Mouse (Mus musculus) heart, adult 2 months (tissue): ENCODE measurements around the gene Arhgef10l. TPM values are rescaled to one million over a fixed set of nuclear protein-coding genes. Genes with fewer than 3 reads are reported as not detected.

Source experiments
- DNase-seq, 2 experiments: peaks; one replicate each; pipeline ENCODE4 v3.0.0; 2021
- H3K27ac ChIP-seq: fragments of 200-600 bp; 2 replicates; pipeline ENCODE4 v1.8.1; 2022
- H3K27me3 ChIP-seq: fragments of 200-500 bp; 2 replicates; pipeline ENCODE4 v1.6.1; 2012; ENCODE audit warnings: mild to moderate bottlenecking, low read length, inconsistent platforms, mixed read lengths; ENCODE audit not compliant: control insufficient read depth, insufficient read depth
- H3K36me3 ChIP-seq: fragments of 200-500 bp; 2 replicates; pipeline ENCODE4 v1.6.1; 2012; ENCODE audit warnings: low read length, inconsistent platforms; ENCODE audit not compliant: control insufficient read depth, insufficient read depth
- H3K4me1 ChIP-seq: fragments of 200-500 bp; 2 replicates; pipeline ENCODE4 v1.6.1; 2011; ENCODE audit warnings: low read length; ENCODE audit not compliant: control insufficient read depth, insufficient read depth
- H3K4me3 ChIP-seq: fragments of 200-600 bp; 2 replicates; pipeline ENCODE4 v1.8.1; 2022
- H3K79me2 ChIP-seq: fragments of 200-500 bp; replicated peaks from 2 replicates; pipeline ENCODE4 v1.6.1; 2012; ENCODE audit warnings: mild to moderate bottlenecking, inconsistent platforms, low read length, moderate library complexity, mixed read lengths; ENCODE audit not compliant: control insufficient read depth, insufficient read depth
- H3K9ac ChIP-seq: fragments of 200-500 bp; 2 replicates; pipeline ENCODE4 v1.6.1; 2012; ENCODE audit warnings: low read depth, mild to moderate bottlenecking, control low read depth, inconsistent platforms, low read length, mixed read lengths
- CTCF ChIP-seq: fragments of 200-600 bp; IDR thresholded peaks from 2 replicates; pipeline ENCODE4 v1.8.1; 2022; ENCODE audit warnings: antibody characterized with exemption, mild to moderate bottlenecking, moderate library complexity
- EP300 ChIP-seq: fragments of 200-500 bp; IDR thresholded peaks from 2 replicates; pipeline ENCODE4 v1.6.1; 2011; ENCODE audit warnings: low read depth, low read length, control low read depth; ENCODE audit not compliant: insufficient read depth
- POLR2A ChIP-seq: fragments of 200-500 bp; IDR thresholded peaks from 2 replicates; pipeline ENCODE4 v1.6.1; 2011; ENCODE audit warnings: mild to moderate bottlenecking, low read depth, low read length, control low read depth; ENCODE audit not compliant: insufficient read depth
- WGBS: fragments of 180-500 bp; shearing (Covaris S2); methylation state at CpG from one replicate; pipeline ENCODE4 v1.1.7; 2018; 5-methylcytosine and 5-hydroxymethylcytosine counted together
- intact Hi-C: fragments of 180-260 bp; cut with DNase I; formaldehyde crosslinking; loops from one replicate; pipeline ENCODE4 v1.15.1; 2025
- polyA plus RNA-seq: library from polyadenylated mRNA; depleted of rRNA; stranded (reverse); fragments of >200 nt; gene quantifications from 2 replicates; pipeline ENCODE4 v1.2.3, GENCODE M21; 2012
- total RNA-seq, 2 experiments: library from RNA; stranded (reverse); gene quantifications; 2 replicates each; pipeline ENCODE4 v1.2.3; 2021

Gene Arhgef10l
- total and polyA plus RNA-seq, 3 experiments: 54.7 to 74.4 (median 61.0) TPM

DNA sequence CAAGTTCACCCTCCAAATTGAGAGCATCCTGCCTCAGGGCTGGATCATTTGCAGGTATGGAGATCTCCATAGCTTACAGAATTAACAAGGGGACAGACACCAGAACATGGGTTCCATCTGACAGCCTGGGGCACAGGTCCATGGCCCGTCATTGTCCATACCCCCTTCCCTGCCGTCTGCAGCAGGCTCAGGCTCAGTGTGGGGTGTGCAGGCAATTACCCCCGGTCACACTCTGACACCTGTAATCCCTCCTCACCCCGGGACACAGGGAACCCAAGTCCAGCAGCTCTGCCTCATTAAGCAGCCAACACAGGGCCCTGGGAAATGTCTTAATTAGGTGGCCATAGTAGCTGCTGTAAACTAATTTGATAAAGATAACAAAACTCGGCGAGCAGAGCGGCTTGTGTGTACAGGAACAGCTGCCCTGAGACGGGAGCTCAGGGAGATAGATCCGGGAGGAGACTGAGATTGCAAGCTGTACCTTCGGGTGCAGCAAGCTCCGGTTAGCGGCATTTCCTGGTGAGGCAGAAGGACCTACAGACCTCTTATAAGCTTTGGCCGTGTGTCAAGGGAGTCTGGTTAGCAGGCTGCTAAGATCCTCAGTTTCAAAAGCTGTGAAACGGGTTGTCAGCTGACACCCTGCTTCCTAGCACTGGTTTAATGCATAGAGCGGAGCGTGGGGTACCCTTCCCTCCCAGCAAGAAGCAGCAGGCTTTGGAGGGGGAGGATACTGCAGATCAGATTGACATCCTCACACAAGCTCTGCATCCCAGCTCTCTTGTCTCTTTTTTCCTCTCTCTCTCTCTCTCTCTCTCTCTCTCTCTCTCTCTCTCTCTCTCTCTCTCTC, 161.5 kb downstream of the Arhgef10l start:
- no peak overlapping the region for H3K9ac ChIP-seq
- no peaks in the 10 kb centered on the region for H3K4me1 ChIP-seq
- H3K36me3 ChIP-seq: no peaks in the 10 kb centered on the region
- no peaks in the 10 kb centered on the region for H3K79me2 ChIP-seq
- 25% methylated on average over 16 of the region's 16 CpGs for WGBS
- TF ChIP-seq CTCF (no peak), EP300 (no peak), POLR2A (no peak)
- no peak overlapping the region for H3K4me3 ChIP-seq
- no peaks in the 10 kb centered on the region; the same call in 1 of the 2 replicates for H3K27me3 ChIP-seq
- intact Hi-C loops: no loop called here
- no peak overlapping the region for H3K27ac ChIP-seq
- DNase-seq: no peak

DNA sequence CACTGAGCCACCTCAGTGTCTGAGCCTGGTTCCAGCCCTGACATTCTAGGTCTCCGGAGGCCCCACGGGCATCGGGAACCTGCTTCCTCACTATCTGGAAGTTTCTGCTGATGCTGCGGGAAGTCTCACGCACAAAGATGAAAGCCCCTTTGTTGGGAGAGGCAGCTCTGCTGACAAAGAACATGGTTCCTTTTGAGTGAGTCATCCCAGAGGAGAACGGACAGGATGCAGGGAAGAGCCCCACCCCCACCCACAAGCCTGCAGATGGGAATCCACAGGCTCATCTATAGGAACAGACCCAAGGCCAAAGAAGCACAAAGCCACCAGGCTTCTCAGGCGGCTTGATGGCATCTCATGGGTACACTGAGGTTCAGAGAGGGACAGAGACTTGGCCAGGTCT, 165.0 kb downstream of the Arhgef10l start:
- Histone ChIP-seq H3K36me3 (no peaks in the 10 kb centered on the region), H3K9ac (no peak overlapping the region), H3K4me3 (no peak overlapping the region), H3K4me1 (no peaks in the 10 kb centered on the region), H3K79me2 (no peaks in the 10 kb centered on the region), H3K27ac (no peak overlapping the region), H3K27me3 (no peaks in the 10 kb centered on the region; the same call in none of the 2 replicates)
- TF ChIP-seq POLR2A: no peak
- no peak for TF ChIP-seq EP300
- TF ChIP-seq CTCF: no peak
- 21% methylated on average over 7 of the region's 7 CpGs for WGBS
- DNase-seq: no peak
- intact Hi-C loops: no loop called here

DNA sequence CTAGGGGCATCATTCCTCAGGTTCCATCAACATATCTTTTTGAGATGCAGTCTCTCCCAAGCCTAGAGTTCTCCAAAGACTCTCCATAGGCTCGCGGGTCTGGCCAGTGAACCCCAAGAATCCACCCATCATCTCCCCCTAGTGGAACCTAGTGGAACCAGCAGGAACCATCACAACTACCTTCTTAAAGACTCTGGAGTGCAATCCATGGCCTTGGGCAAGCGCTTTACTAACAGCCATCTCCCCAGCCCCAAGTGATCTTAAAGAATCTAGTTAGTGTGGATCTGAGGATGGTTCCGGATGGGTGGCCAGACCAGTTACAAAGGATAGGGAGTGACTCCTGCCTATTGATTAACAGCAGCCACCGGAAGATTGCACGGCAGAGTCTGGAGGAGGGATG, 166.2 kb downstream of the Arhgef10l start:
- 84% methylated on average over 6 of the region's 6 CpGs for WGBS
- Histone ChIP-seq H3K4me1 (no peaks in the 10 kb centered on the region), H3K79me2 (no peaks in the 10 kb centered on the region), H3K4me3 (no peak overlapping the region), H3K27ac (no peak overlapping the region), H3K9ac (no peak overlapping the region), H3K27me3 (no peaks in the 10 kb centered on the region; the same call in none of the 2 replicates), H3K36me3 (no peaks in the 10 kb centered on the region)
- TF ChIP-seq POLR2A (no peak), EP300 (no peak), CTCF (no peak)
- no peak for DNase-seq
- intact Hi-C loops: no loop called here

DNA sequence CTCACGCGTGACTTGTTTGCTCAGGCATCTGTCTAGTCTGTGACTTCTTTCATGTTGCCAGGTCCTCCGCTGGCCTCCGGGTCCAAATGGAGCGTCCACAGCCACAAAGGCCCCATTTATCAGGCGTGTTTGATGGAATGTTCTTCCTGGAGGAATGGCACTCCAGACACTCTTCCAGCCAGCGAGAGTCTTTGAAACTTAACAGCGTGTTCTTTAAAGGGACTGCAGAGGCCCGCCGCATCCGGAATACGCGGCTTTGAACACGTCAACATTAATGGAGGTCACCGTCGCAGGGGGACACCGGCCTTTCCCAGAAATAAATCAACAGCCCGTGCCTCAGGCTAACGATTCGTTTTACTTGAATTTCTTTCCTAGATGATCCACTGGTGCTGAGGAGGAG, 168.6 kb downstream of the Arhgef10l start:
- intact Hi-C loops: no loop called here
- H3K79me2 ChIP-seq: no peaks in the 10 kb centered on the region
- H3K4me1 ChIP-seq: no peaks in the 10 kb centered on the region
- no peak overlapping the region for H3K27ac ChIP-seq
- H3K4me3 ChIP-seq: no peak overlapping the region
- DNase-seq: no peak
- H3K27me3 ChIP-seq: no peaks in the 10 kb centered on the region; the same call in 1 of the 2 replicates
- TF ChIP-seq POLR2A (no peak), CTCF (no peak), EP300 (no peak)
- 62% methylated on average over 20 of the region's 20 CpGs for WGBS
- H3K9ac ChIP-seq: no peak overlapping the region
- H3K36me3 ChIP-seq: no peaks in the 10 kb centered on the region

DNA sequence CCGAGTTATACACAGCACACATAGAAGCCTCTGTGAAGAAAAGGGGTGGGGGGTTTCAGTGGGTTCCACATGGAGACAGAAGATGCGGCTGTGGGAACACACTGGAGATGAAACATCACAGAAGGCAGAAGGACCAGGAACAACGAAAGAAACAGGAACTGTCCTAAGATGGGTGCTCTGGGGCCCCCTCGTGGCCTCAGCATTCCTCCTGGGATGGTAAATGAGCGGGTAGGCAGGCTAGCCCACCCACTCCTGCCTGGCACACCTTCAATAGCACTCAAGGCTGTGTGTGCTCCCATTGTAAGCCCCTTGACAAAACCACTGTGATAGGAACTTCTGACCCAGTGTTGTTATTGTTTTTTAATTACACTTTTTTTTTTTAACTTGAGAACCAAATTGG, 174.3 kb downstream of the Arhgef10l start:
- Histone ChIP-seq H3K36me3 (no peaks in the 10 kb centered on the region), H3K4me3 (no peak overlapping the region), H3K27ac (no peak overlapping the region), H3K9ac (no peak overlapping the region), H3K4me1 (no peaks in the 10 kb centered on the region), H3K79me2 (no peaks in the 10 kb centered on the region), H3K27me3 (no peaks in the 10 kb centered on the region)
- WGBS: 35% methylated on average over 5 of the region's 5 CpGs
- DNase-seq: no peak
- intact Hi-C loops: no loop called here
- no peak for TF ChIP-seq POLR2A
- TF ChIP-seq CTCF: peak; percentile 18; the same call in 1 of the 2 replicates

DNA sequence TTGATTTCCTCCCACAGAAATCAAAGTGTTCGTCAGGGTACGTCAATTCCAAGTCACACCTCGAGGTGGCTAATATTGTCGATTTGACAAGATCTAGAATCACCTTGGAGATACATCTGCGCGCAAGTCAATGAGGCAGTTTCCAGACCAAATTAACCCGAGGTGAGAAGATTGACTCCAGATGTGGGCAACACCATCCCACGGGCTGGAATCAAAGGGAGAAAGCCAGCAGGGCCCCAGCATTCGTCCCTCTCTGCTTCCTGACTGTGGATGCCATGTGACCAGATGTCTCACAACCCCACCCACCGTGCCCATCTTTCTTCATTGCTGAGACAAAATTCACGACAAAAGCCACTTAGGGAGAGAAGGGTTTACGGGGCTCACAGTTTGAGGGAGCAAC, 180.4 kb downstream of the Arhgef10l start:
- no peaks in the 10 kb centered on the region for H3K79me2 ChIP-seq
- TF ChIP-seq POLR2A: no peak
- no peak for TF ChIP-seq EP300
- TF ChIP-seq CTCF: no peak
- H3K9ac ChIP-seq: no peak overlapping the region
- no peaks in the 10 kb centered on the region for H3K36me3 ChIP-seq
- DNase-seq: no peak
- H3K27me3 ChIP-seq: no peaks in the 10 kb centered on the region
- 60% methylated on average over 12 of the region's 12 CpGs for WGBS
- no peak overlapping the region for H3K4me3 ChIP-seq
- intact Hi-C loops: no loop called here
- H3K4me1 ChIP-seq: no peaks in the 10 kb centered on the region
- H3K27ac ChIP-seq: no peak overlapping the region
